Mouse (Mus musculus) embryonic fibroblast, embryonic 13.5 days (primary cell): ENCODE measurements around the gene Rrp36.

Source experiments
- CTCF ChIP-seq: IDR thresholded peaks from 2 replicates; pipeline ENCODE4 v1.5.1; 2011; ENCODE audit warnings: mild to moderate bottlenecking, control low read depth, low read length, moderate library complexity, borderline replicate concordance; ENCODE audit not compliant: insufficient read depth
- POLR2A ChIP-seq: IDR thresholded peaks from 2 replicates; pipeline ENCODE4 v1.6.1; 2011; ENCODE audit warnings: low read depth, mild to moderate bottlenecking, control low read depth, low read length, moderate library complexity

- no peak for TF ChIP-seq CTCF
- TF ChIP-seq POLR2A, result no peak
Observed at GRCm38 (mm10) chr17:46651755-46652547, 22.2 kb downstream of the Rrp36 start.
